Mouse (Mus musculus): ENCODE data around the gene Trpv2.
A peak's percentile ranks its signal among the peaks of the same experiment; 100 is the strongest.

Trpv2 gene

DNA sequence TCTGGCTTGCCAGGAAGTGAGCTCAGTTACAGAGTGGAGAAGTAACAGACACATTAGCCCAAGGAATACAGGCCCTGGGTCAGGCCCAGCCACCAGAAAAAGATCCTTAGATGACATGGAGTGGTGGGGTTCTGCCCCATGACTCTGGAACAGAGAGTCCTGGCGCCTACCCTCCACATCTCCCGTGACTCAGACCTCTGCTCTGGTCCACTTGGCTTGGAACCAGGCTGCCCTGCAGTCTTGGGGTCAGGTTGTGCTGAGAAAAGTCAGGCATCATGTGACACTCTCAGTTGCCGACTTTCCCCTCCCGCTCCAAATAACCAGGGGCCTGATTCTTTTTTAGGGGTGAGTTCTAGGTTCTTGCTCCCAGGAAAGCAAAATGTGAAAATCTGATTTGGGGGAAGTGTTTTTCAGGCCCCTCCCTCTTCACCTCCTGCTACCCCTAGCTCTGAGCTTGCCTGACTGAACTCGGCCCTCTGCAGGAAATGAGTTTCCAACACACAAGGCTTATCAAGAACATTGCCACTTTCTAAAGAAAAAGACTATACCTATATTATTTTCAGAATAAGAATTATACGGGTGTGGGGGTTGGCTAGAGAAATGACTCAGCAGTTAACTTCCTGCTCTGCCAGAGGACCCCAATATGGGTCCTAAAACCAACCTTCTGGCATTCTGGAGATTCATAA is 15.2 kb upstream of the Trpv2 start:
- DNase-seq (ENCODE audit: low spot score in 2 of 2): no peak

DNA sequence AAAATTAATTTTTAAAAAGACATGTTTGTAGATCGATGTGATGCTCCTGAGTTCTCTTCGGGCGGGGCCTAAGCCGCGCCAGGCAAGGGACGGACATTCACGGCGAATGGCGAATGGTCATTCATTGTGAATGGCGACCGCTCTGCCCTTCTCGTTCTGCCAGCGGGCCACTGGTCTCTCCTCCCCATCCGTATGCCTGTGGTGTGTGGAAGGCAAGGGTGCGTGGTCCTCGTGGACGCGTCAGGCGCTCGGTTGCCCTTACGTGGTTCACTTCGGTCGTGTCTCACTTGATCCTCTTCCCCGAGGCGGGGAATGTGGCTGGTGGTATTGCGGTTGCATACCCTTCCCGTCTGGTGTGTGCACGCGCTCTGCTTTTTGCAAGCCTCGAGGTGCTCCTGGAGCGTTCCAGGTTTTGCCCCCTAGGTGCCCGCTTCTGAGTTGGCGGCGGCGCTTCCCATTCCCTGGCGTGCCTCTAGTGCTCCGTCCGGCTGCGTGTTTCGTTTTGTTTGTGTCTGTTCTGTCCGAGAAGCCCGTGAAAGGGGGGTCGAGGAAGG is 13.7 kb upstream of the Trpv2 start:
- DNase-seq (ENCODE audit: low spot score in 2 of 2): no peak

DNA sequence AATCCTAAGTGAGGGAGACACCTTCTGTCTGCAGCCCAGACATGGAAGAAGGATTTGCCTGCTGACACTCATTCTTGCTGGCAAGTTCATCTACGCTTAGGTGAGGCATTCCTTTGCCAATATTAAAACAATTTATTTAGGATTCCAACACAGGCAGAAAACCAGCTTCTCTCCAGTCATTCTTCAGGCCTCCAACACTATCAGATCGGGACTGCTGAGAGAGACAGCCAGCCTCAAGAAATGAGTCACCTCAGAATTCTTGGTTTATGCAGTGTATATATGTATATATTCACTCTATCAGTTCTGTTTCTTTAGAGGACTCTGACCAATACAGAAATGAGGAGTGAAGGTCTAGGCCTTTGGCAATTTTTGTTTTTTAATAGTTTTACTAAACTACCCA is 10.7 kb upstream of the Trpv2 start:
- no peak for DNase-seq (ENCODE audit: low spot score in 2 of 2)

DNA sequence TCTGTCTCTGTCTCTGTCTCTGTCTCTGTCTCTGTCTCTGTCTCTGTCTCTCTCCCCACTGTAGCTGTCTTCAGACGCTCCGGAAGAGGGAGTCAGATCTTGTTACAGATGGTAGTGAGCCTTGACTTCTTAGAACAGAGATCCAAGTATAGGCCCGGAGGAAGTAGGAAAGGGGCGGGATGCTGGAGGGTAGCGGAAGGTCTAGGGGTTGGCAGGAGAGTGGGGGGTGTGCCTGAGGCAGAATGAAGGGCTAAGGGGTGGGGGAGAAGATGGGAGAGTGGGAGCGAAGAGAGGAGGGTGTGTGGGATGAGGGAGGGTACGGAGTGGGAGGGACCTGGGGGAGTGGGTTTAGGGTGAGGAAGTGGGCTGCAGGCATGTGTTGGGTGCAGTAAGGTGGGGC is 8.5 kb upstream of the Trpv2 start:
- no peak for DNase-seq (ENCODE audit: low spot score in 2 of 2)

DNA sequence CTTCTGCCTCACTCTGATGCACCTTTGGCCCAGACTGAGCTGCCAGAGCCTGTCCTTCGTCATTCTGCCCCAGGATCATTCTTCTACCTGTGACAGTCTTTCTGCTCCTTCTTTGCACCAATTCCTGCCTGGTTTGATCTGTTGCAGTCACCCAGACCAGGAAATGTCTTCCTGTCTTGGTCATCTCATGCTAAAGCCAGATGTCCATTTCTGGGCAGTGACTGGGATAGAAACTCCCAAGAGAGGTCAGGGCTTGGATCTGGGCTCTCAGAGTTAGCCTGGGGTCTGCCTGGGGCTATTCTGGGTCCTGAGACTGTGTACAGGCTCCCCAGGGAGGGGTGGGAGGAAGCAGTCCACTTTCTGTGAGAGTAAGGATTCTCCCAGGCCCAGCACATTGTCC is 8.1 kb upstream of the Trpv2 start:
- DNase-seq (ENCODE audit: low spot score in 2 of 2): no peak

DNA sequence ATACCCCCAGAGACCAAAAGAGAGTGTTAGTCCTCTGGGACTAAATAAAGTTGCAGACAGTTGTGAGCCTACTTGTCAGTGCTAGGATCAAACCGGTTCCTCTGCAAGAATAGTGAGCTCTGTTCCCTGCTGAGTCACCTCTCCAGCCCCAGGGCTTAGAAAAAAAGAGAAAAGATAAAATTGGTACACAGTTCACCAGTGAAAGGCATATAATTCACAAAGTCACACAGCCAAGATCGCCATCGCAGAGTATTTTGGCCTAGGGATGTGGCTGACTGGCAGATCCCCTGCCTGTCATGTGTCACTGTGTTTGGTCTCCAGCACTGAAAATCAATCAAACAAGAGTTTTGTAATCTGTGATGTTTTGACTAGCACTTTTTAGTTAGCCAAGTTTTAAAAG is 6.0 kb upstream of the Trpv2 start:
- no peak for DNase-seq (ENCODE audit: low spot score in 2 of 2)

DNA sequence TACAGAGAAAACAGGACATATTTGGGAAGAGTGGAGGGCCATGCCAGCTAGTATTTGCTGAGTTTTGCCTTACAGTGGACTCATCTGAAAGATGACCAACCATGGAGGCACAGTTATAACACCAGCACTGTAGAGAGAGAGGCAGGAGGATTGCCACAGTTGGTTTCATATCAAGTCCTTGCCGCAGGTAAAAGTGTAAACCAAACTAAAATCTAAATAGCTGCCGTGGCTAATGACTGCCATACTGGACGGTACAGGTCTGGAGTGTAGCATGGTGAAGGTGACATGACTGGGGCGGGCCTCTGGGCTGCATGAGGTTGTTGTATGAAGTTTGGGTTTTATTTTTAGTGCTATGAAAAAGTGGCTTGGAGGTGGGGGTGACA is 408 bp downstream of the Trpv2 start:
- no peak for DNase-seq (ENCODE audit: low spot score in 2 of 2)

DNA sequence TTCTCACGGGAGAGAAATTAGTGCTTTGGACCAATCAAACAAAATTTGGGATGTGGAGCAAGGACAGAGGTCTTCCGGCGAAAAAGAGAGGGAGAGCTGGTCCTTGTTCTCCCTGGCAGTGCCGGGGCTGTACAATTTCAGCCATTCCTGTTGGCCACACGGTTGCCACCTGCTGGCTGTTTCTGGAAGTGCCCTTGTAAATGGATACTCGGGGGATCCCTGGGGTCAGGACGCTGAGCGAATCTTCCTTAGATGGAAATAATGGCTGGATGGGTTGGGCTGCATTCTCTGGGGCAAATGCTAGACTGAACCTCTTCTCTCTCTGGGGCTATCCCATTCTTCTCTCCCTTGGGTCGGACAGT is 992 bp downstream of the Trpv2 start:
- peak; percentile 74 to 77 for DNase-seq (ENCODE audit: low spot score in 2 of 2)

DNA sequence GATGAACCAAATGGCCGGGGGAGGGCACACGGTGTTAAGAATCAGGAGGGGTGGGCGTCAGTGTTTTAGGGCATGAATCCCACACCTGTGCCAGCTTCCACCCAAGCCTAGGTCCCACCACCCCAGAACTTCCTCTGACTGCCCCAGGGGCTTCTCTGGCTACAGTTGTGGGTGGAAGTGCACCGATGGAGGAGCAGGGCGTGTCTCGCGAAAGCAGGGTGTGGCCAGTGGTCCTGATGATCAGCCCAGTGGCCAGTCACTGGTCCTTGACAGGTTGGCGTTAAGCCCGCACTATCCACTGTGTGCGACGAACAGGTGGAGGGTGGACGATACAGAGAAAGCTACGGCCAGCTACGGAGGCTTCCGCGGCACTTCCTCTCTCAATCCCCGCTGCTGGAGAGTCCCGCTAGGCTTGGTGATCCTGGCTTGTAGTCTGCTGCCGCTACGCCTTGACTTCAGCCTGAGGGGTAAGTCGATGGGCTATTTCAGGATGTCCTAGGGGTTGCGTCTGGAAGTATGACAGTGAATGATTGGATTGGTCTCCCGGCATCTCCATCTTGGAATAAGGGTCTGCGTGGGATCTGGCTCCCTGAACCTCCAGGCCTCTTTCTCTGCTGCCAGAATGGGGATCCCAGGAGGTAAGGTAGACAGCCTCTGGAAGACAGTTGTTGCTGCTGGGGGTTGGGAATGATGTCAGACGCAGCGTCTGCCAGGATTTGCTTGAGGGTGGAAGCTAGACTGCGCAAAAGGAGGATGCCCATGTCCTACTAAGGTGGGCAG is 1.6 kb downstream of the Trpv2 start:
- DNase-seq (ENCODE audit: low spot score in 2 of 2): peak; percentile 49 to 62

DNA sequence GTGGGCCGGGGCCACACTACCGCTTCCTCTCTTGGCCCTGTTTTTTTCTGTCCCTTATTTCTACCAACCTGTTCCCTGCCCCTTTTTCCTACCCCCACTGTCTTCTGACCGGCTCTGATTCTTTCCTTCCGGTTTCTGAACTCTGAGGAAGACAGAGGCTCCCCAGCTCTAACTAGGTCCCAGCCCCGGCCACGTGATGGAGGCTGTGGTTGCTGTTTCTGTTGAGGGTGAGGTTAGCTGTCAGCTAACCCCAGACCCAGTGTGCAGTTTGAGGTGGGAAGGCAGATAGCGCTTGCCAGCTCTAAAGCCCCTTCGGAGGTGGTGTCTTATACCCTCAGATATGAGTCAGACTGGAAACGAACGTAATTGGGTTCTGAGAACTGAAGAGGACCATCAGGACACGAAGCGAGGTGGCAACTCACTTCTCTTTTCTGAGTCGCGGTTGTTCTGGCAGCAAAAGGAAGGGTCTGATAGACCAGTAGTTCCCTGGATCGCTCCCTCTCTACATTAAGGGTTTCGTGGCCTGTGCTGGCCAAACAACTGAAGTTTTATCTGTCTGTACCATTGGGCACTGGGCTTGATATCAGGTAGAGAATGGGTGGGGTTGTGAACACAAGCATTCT is 2.4 kb downstream of the Trpv2 start:
- no peak for DNase-seq (ENCODE audit: low spot score in 2 of 2)

DNA sequence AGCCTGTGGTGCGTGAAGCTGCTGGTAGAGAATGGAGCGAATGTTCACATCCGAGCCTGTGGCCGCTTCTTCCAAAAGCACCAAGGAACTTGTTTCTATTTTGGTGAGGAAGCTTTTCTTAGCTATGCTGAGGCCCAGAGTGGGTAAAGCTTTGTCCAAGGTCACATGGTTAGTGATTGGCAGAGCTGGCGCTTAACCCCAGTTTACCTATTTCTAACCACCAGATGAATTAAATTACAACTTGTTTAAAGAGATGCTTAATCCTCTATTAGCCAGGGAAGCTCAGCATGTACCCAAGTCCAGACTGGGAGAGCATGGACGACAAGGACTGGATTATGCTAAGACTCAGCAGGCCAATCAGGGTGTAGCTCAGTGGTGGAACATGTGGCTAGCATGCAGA is 8.7 kb downstream of the Trpv2 start:
- DNase-seq (ENCODE audit: low spot score in 2 of 2): no peak

DNA sequence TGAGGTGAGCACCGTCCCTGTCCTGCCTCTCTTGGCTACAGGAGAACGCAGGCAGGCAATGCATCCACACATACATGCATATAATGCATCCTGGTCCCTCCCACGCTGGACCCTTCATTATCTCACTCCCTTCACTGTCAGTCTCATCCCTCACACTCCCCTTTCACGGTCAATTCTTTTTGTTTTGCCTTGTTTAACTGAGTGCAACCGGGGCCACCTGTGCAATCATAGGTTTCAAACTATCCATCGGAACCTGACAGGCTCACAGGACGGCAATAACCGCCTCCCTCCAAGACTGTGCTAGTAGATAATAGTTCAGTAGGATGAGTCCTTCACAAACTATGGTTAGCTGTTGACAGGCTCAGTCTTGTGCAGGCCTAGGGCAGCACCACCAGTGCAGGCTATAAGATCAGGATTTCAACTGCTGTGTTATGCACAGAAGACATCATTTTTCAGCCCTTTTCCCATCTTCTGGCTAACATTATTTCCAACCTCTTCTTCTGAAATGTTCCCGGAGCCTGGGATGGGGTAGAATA is 10.5 kb downstream of the Trpv2 start:
- DNase-seq (ENCODE audit: low spot score in 2 of 2): no peak

DNA sequence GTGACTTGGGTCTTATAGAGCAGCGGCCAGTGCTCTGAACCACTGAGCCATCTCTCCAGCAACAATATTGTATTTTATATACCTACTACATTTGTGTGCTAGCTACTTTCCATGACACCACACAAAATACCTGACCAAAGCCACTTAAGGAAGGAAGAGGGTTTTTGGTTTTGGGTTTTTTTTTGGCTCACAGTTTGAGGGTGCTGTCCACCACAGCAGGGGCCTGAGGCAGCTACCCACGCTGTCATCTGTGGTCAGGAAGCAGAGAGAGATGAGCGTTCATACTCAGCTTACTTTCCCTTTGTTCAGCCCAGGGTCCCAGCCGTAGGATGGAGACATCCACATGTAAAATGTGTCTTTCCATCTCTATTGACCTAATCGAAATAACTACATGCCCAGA is 12.7 kb downstream of the Trpv2 start:
- DNase-seq (ENCODE audit: low spot score in 2 of 2): no peak

DNA sequence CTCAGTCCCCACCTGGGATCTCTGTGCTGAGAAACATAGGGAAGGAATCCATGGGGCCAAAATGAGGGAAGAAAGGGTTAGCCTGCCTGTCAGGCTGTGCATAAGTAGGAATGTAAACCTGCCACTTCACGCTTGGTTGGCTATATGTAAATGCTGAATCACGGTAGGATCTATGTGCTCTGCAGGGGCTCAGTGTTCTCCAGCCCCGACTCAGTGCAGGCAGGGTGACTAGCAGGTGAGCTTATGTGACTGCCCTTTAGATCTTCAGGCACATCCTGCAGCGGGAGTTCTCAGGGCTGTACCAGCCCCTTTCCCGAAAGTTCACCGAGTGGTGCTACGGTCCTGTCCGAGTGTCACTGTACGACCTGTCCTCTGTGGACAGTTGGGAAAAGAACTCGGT is 15.1 kb downstream of the Trpv2 start:
- DNase-seq (ENCODE audit: low spot score in 2 of 2): no peak

DNA sequence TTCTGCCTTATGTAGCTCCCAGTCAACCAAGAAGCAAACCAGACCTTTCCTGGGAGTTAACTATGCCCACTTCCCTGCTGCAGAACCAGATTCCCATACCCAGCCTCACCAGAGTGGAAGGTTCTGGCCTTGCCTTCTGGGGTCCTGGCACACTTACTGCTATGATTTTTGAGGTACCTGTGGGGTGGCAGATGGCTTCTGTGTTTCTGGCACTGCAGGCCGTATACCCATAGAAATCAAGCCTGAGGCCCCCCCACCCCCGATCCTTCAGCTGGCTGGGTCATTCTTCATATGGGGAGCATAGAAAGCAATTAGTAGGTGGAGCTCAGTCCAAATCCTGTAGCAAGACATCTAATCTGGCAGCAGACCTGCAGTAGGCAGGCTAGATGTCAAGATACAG is 16.7 kb downstream of the Trpv2 start:
- no peak for DNase-seq (ENCODE audit: low spot score in 2 of 2)

DNA sequence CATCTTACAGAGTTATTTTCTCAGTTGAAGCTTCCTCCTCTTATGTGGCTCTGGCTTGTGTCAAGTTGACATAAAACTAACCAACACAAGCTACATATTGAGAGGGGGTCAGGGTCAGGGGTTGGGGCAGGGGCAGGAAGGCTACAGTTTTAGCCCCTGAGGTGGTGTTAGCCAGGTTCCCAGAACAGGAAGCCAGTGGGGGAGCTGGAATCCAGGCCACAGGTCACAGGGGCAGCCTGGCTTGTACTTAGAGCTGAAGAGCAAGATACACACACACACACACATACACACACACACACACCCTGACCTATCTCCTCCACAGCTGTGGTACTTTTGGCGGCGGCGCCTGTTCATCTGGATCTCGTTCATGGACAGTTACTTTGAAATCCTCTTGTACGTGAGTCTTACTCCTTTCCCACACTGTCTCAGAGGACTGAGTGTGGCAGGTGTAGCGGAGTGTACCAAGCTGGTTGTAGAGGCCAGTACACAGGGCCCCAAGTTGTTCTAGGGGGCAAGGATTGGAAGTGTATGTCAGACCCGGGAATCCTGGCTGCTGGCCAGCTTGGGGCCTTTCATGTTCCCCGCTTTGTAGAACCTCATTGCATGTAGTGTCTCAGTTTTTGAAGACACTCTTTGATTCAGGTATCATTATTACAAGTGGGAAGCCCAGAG is 17.8 kb downstream of the Trpv2 start:
- DNase-seq (ENCODE audit: low spot score in 2 of 2): no peak

DNA sequence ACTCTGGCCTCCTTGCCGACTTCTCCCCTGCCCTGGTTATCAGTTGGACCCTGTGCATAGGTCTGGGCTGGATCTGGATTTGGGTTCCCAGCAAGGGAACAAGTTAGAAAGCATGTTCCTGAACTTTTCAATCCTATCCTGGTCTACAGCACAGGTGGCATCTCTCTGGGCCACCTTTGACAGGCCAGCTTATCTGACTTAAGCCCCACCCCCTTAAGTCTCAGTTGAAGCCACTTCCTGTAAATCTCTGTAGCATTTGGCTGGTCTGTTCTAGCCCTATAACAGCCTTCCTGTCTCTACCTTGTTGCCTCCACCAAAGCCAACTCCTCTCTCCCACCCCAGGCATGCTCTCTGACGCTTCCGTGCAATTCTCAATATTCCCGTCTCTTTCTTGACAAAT is 24.3 kb downstream of the Trpv2 start:
- no peak for DNase-seq (ENCODE audit: low spot score in 2 of 2)

DNA sequence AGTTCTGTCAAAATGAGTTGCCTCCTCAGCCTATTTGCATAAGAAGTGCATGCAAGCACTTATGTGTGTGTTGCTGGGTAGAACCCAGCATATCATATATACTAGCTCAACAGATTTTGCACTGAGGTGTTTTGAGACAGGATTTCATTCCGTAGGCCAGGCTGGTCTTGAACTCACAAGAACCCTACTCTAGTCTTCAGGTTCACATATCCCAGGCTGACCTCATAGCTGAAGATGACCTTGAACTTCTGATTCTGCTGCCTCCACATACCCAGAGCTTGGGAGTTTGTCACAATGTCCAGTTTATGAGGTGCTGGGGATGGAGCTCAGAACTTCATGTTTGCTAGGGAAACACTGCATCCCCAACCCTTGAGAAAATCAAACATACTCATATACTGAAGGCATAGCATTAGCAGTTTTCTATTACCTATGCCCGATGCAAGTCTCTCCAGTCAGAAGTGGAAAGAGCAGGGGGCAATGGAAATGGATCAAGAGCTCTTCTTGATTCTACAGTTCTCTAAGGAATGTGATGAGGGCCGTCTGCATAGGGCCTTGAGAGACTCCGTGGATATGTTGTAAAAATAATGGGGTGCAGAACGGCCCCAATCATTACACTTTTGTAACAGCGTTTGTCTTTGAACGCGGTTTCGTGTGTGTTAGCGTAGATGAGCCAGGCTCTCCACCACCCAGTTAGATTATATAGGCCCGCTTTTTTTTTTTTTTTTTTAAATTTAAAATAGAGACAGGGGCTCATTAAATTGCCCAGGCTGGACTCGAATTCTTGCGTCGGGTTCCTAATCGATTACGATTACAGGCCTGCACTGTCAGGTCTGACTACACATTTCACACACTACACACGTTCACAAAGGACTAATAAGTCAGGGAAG is 27.7 kb downstream of the Trpv2 start:
- DNase-seq (ENCODE audit: low spot score in 2 of 2): no peak

DNA sequence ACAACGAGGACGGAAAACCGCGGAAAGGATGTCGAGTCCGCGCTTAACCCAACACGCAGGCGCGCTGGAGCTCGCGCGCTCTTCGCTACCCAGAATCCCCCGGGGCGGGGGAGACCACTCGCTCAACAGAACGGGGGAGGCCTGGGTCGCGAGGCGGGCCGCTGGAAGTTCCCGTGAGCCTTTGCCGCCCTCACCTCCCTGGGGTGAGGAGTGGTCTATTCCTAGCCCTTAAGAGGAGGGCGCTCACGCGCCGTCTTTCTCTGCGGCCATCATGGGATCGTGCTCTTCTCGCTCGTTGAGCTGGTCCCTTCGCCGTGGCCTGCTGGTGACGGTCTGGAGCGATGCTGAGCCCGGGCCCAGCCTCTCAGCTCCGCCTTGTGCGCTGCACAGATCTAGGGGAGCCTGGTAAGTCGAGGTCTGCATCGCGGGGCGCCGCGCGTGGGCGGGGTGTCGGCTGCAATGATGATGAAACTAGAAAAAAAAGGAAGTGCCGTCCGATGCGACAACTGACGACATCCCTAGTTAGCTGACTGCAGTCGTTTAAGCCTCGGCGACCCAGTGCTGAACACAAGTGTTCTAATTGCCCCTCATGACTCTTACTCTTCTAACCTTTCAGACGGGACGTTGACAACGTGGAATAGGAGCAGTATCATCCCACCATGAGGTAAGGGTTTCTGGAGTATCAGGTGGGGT is 28.5 kb downstream of the Trpv2 start:
- DNase-seq (ENCODE audit: low spot score in 2 of 2): peak; percentile 95 to 96

DNA sequence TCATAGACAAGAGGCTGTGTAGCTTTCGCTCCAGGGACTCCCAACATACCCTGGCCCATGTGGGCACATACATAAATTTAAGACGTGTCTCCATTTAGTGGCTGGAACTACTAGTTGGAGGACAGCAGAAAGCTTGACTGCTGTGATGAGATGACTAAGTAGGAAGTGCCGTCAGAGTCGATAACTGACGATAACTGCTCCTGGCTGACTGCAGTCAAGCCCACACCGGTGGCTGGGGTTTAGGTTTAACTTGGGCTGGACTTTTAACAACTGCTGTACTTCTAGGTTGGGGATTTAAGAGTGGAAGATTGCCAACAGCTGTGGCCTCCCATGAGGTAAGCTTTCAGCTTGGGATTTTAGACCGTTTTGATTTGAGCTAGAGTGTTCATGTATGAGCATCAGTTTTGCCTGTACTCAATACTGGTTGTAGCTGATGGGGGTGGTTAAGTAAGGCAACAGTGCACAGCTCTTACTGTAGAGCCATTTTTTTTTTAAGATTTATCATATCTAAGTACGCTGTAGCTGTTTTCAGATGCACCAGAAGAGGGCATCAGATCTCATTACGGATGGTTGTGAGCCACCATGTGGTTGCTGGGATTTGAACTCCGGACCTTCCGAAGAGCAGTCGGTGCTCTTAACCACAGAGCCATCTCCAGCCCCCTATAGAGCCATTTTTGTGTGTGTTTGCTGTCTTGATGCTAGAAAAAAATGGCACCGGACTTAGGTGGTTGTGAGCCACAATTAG is 29.2 kb downstream of the Trpv2 start:
- no peak for DNase-seq (ENCODE audit: low spot score in 2 of 2)
